Mouse (Mus musculus): Measurements from ENCODE around the gene Rarg. TPM values are rescaled to one million over a fixed set of nuclear protein-coding genes. Genes with fewer than 3 reads are reported as not detected.

Rarg gene
- polyA plus RNA-seq, 1 experiment from 2014 or later, result 10.1 TPM

GRCm38 (mm10) chr15:102192271-102192812, 65.0 kb downstream of the Rarg start:
- no peak overlapping the region for H3K27ac ChIP-seq (ENCODE audit: low read depth, low read length)
- no peak for ATAC-seq (ENCODE audit: low FRiP score)
- 79% methylated on average over 7 of the region's 7 CpGs for WGBS

GRCm38 (mm10) chr15:102191699-102192098, 65.6 kb downstream of the Rarg start:
- Histone ChIP-seq H3K9me3 (ENCODE audit: control insufficient read depth, low read length) (no peaks in the 10 kb centered on the region), H3K4me2 (no peak overlapping the region), H3K9ac (ENCODE audit: low read length) (no peak overlapping the region), H3K27me3 (ENCODE audit: control insufficient read depth, insufficient read depth, low read length) (no peaks in the 10 kb centered on the region), H3K4me3 (ENCODE audit: low read depth, low read length) (no peak overlapping the region), H3K36me3 (ENCODE audit: control insufficient read depth, insufficient read depth, low read length) (no peaks in the 10 kb centered on the region), H3K4me1 (ENCODE audit: control insufficient read depth, insufficient read depth, low read length) (no peaks in the 10 kb centered on the region; the same call in 1 of the 2 replicates), H3K27ac (ENCODE audit: low read depth, low read length) (no peak overlapping the region)
- ATAC-seq (ENCODE audit: low FRiP score), result no peak
- DNase-seq (ENCODE audit: low spot score, missing footprints), result no peak
- 75% methylated on average over 7 of the region's 7 CpGs for WGBS

More at GRCm38 (mm10) chr15:102192271-102192812, 65.0 kb downstream of the Rarg start:
- H3K36me3 ChIP-seq (ENCODE audit: control insufficient read depth, insufficient read depth, low read length), result no peaks in the 10 kb centered on the region
- no peaks in the 10 kb centered on the region; the same call in 1 of the 2 replicates for H3K4me1 ChIP-seq (ENCODE audit: control insufficient read depth, insufficient read depth, low read length)
- H3K27me3 ChIP-seq (ENCODE audit: control insufficient read depth, insufficient read depth, low read length), result no peaks in the 10 kb centered on the region
- H3K9me3 ChIP-seq (ENCODE audit: control insufficient read depth, low read length), result no peaks in the 10 kb centered on the region
- no peak overlapping the region for H3K4me2 ChIP-seq
- DNase-seq (ENCODE audit: low spot score, missing footprints), result no peak
- H3K4me3 ChIP-seq (ENCODE audit: low read depth, low read length), result no peak overlapping the region
- H3K9ac ChIP-seq (ENCODE audit: low read length), result no peak overlapping the region

- ATAC-seq (ENCODE audit: low FRiP score) (no peak), DNase-seq (ENCODE audit: low spot score, missing footprints) (no peak)
- Histone ChIP-seq H3K4me3 (ENCODE audit: low read depth, low read length) (no peak overlapping the region), H3K4me1 (ENCODE audit: control insufficient read depth, insufficient read depth, low read length) (no peaks in the 10 kb centered on the region; the same call in 1 of the 2 replicates), H3K27ac (ENCODE audit: low read depth, low read length) (no peak overlapping the region), H3K4me2 (no peak overlapping the region), H3K27me3 (ENCODE audit: control insufficient read depth, insufficient read depth, low read length) (no peaks in the 10 kb centered on the region), H3K9ac (ENCODE audit: low read length) (no peak overlapping the region), H3K36me3 (ENCODE audit: control insufficient read depth, insufficient read depth, low read length) (no peaks in the 10 kb centered on the region), H3K9me3 (ENCODE audit: control insufficient read depth, low read length) (no peaks in the 10 kb centered on the region)
- 53% methylated on average over 6 of the region's 6 CpGs for WGBS
Measured at GRCm38 (mm10) chr15:102188883-102189282, 68.4 kb downstream of the Rarg start.

- no peaks in the 10 kb centered on the region for H3K36me3 ChIP-seq (ENCODE audit: control insufficient read depth, insufficient read depth, low read length)
- H3K9me3 ChIP-seq (ENCODE audit: control insufficient read depth, low read length), result no peaks in the 10 kb centered on the region
- H3K27me3 ChIP-seq (ENCODE audit: control insufficient read depth, insufficient read depth, low read length), result no peaks in the 10 kb centered on the region
- DNase-seq (ENCODE audit: low spot score, missing footprints) (no peak), ATAC-seq (ENCODE audit: low FRiP score) (no peak)
- H3K4me3 ChIP-seq (ENCODE audit: low read depth, low read length), result no peak overlapping the region
- no peak overlapping the region for H3K27ac ChIP-seq (ENCODE audit: low read depth, low read length)
- H3K4me2 ChIP-seq, result no peak overlapping the region
- no peak overlapping the region for H3K9ac ChIP-seq (ENCODE audit: low read length)
- H3K4me1 ChIP-seq (ENCODE audit: control insufficient read depth, insufficient read depth, low read length), result no peaks in the 10 kb centered on the region; the same call in 1 of the 2 replicates
- WGBS, result 91% methylated on average over 10 of the region's 10 CpGs
Measured at GRCm38 (mm10) chr15:102188096-102188495, 69.2 kb downstream of the Rarg start.

- no peak overlapping the region for H3K9ac ChIP-seq (ENCODE audit: low read length)
- H3K27ac ChIP-seq (ENCODE audit: low read depth, low read length), result no peak overlapping the region
- H3K4me3 ChIP-seq (ENCODE audit: low read depth, low read length), result no peak overlapping the region
- no peak for DNase-seq (ENCODE audit: low spot score, missing footprints)
- no peaks in the 10 kb centered on the region for H3K9me3 ChIP-seq (ENCODE audit: control insufficient read depth, low read length)
- no peaks in the 10 kb centered on the region; the same call in 1 of the 2 replicates for H3K4me1 ChIP-seq (ENCODE audit: control insufficient read depth, insufficient read depth, low read length)
- no peaks in the 10 kb centered on the region for H3K36me3 ChIP-seq (ENCODE audit: control insufficient read depth, insufficient read depth, low read length)
- no peaks in the 10 kb centered on the region for H3K27me3 ChIP-seq (ENCODE audit: control insufficient read depth, insufficient read depth, low read length)
- H3K4me2 ChIP-seq, result no peak overlapping the region
- ATAC-seq (ENCODE audit: low FRiP score), result no peak
- 90% methylated on average over 11 of the region's 11 CpGs for WGBS
Measured at GRCm38 (mm10) chr15:102186239-102186638, 71.1 kb downstream of the Rarg start.

Other genes with a start within 250 kb of the Rarg start
- 5.0 and 5.6 TPM in 2 replicates for gene Krt18, start 229.3 kb downstream of the Rarg start, polyA plus RNA-seq (2014; fragmentation: Nextera tagmentation; extraction: Ambion mirVana)
- 106 and 107 TPM in 2 replicates for gene Eif4b, start 183.7 kb downstream of the Rarg start, polyA plus RNA-seq (2014; fragmentation: Nextera tagmentation; extraction: Ambion mirVana)
- 7.5 TPM in 2 replicates for gene Tns2, start 157.1 kb downstream of the Rarg start, polyA plus RNA-seq (2014; fragmentation: Nextera tagmentation; extraction: Ambion mirVana)
- 9.8 and 10.5 TPM in 2 replicates for gene Spryd3, start 121.3 kb downstream of the Rarg start, polyA plus RNA-seq (2014; fragmentation: Nextera tagmentation; extraction: Ambion mirVana)
- gene Igfbp6, start 113.2 kb downstream of the Rarg start, polyA plus RNA-seq (2014; fragmentation: Nextera tagmentation; extraction: Ambion mirVana), result 0.34 and 0.40 TPM in 2 replicates
- not detected in 2 replicates for gene Soat2, start 107.0 kb downstream of the Rarg start, polyA plus RNA-seq (2014; fragmentation: Nextera tagmentation; extraction: Ambion mirVana)
- gene Zfp740, start 54.3 kb downstream of the Rarg start, polyA plus RNA-seq (2014; fragmentation: Nextera tagmentation; extraction: Ambion mirVana), result 58.9 and 61.1 TPM in 2 replicates
- 21.9 and 25.9 TPM in 2 replicates for gene Csad, start 52.8 kb downstream of the Rarg start, polyA plus RNA-seq (2014; fragmentation: Nextera tagmentation; extraction: Ambion mirVana)
- gene Itgb7, start 25.6 kb downstream of the Rarg start, polyA plus RNA-seq (2014; fragmentation: Nextera tagmentation; extraction: Ambion mirVana), result 0.15 and 0.55 TPM in 2 replicates
- 0.15 and 0.23 TPM in 2 replicates for gene Gm9918, start 13.0 kb upstream of the Rarg start, polyA plus RNA-seq (2014; fragmentation: Nextera tagmentation; extraction: Ambion mirVana)
- 50.8 and 53.0 TPM in 2 replicates for gene Mfsd5, start 21.9 kb upstream of the Rarg start, polyA plus RNA-seq (2014; fragmentation: Nextera tagmentation; extraction: Ambion mirVana)
- 29.4 and 33.3 TPM in 2 replicates for gene Espl1, start 38.7 kb upstream of the Rarg start, polyA plus RNA-seq (2014; fragmentation: Nextera tagmentation; extraction: Ambion mirVana)
- gene Pfdn5, start 68.6 kb upstream of the Rarg start, polyA plus RNA-seq (2014; fragmentation: Nextera tagmentation; extraction: Ambion mirVana), result 404 and 408 TPM in 2 replicates
- gene Myg1, start 74.2 kb upstream of the Rarg start, polyA plus RNA-seq (2014; fragmentation: Nextera tagmentation; extraction: Ambion mirVana), result 97.8 and 99.5 TPM in 2 replicates
- gene Aaas, start 93.3 kb upstream of the Rarg start, polyA plus RNA-seq (2014; fragmentation: Nextera tagmentation; extraction: Ambion mirVana), result 76.5 and 82.5 TPM in 2 replicates
- 0.51 and 0.90 TPM in 2 replicates for gene Sp7, start 109.7 kb upstream of the Rarg start, polyA plus RNA-seq (2014; fragmentation: Nextera tagmentation; extraction: Ambion mirVana)
- 11.2 and 11.7 TPM in 2 replicates for gene Sp1, start 148.6 kb upstream of the Rarg start, polyA plus RNA-seq (2014; fragmentation: Nextera tagmentation; extraction: Ambion mirVana)
- gene Amhr2, start 187.8 kb upstream of the Rarg start, polyA plus RNA-seq (2014; fragmentation: Nextera tagmentation; extraction: Ambion mirVana), result 0.37 TPM in 1 of 2 replicates, not detected in the other
- gene Prr13, start 201.5 kb upstream of the Rarg start, polyA plus RNA-seq (2014; fragmentation: Nextera tagmentation; extraction: Ambion mirVana), result 92.7 and 110 TPM in 2 replicates
- gene Pcbp2, start 213.0 kb upstream of the Rarg start, polyA plus RNA-seq (2014; fragmentation: Nextera tagmentation; extraction: Ambion mirVana), result 234 and 255 TPM in 2 replicates
- 6.7 TPM in 1 of 2 replicates, not detected in the other for gene Gm10337, start 246.2 kb upstream of the Rarg start, polyA plus RNA-seq (2014; fragmentation: Nextera tagmentation; extraction: Ambion mirVana)

Measured in midbrain, embryonic 11.5 days (tissue).